Mouse (Mus musculus): ENCODE results near the gene Ppp1cb. TPM values are rescaled to one million over a fixed set of nuclear protein-coding genes. Genes with fewer than 3 reads are reported as not detected.

The Ppp1cb gene
- polyA plus RNA-seq, 1 experiment from 2014 or later, result 186 TPM

DNA sequence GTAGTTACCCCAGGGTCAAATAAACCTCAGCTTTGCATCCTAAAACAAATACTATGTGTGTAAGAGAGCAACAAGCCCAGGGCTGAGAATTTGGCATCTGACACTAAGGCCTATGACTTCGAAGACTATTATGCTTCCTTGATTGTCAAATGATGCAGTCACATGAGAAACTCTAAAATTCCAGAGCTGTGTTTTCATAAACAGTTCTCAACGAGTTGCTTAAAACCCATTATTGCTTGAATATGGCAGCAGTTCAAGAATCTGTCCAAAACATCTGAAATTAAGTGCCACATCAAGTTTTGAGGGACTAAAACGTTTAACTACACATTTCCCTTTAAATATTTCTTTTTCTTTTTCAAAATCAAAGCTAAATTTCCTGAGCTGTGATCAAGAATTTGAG lies 50.1 kb downstream of the Ppp1cb start:
- H3K4me3 ChIP-seq, result no peak overlapping the region
- 0 out of 2 replicates have a peak, but pooled peaks cover 3% of the 10 kb centered on the region for H3K36me3 ChIP-seq
- no peaks in the 10 kb centered on the region for H3K4me1 ChIP-seq
- no peak overlapping the region for H3K27ac ChIP-seq
- WGBS, result 39% methylated on average over 3 of the region's 3 CpGs
- no peaks in the 10 kb centered on the region for H3K27me3 ChIP-seq
- ATAC-seq (ENCODE audit: borderline replicate concordance, extremely low read depth, low FRiP score, low TSS enrichment), result no peak
- H3K4me2 ChIP-seq, result no peak overlapping the region
- H3K9ac ChIP-seq, result no peak overlapping the region
- no peaks in the 10 kb centered on the region for H3K9me3 ChIP-seq

DNA sequence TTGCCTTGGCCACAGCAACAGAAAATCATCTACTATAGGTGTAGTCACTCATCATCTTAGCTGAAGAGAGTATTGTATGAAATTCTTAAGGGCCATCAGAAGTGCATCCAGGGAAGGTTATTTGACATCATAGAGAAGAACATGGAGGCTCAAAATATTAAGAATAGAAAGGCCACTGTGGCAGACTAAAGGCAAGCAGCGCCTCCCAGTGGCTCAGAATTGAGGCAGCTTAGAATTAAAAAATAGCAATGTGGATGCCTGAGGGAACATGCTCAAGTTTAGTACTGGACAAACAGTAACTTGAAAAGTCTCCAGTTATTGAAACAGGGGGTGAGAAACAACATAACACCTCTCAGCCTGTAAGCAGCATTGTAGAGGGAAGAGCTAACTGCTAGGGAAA lies 61.7 kb downstream of the Ppp1cb start:
- no peak overlapping the region for H3K4me2 ChIP-seq
- H3K36me3 ChIP-seq, result no peaks in the 10 kb centered on the region
- WGBS, result 51% methylated on average over 1 of the region's 1 CpGs
- H3K9ac ChIP-seq, result no peak overlapping the region
- H3K27ac ChIP-seq, result no peak overlapping the region
- H3K9me3 ChIP-seq, result no peaks in the 10 kb centered on the region
- H3K4me3 ChIP-seq, result no peak overlapping the region
- ATAC-seq (ENCODE audit: borderline replicate concordance, extremely low read depth, low FRiP score, low TSS enrichment), result no peak
- no peaks in the 10 kb centered on the region for H3K27me3 ChIP-seq
- no peaks in the 10 kb centered on the region for H3K4me1 ChIP-seq

DNA sequence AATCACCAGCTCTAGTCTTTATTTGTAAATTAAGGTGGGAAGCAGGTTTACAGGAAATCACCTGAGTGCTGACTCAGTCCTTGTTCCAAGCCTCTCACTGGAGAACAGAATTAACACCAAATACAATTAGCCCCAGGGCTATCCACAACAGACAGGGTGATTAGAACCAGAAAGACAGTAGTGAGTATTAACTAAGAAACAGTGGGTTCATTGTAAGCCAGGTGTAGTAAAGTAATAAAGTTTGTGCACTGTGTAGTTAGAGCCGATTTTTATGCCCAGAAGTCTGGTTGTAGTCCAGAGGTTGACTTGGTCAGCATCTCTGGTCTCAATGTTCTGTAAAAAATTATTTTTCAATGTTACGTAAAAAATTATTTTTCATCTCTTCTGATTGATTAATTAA lies 90.8 kb downstream of the Ppp1cb start:
- Histone ChIP-seq H3K36me3 (no peaks in the 10 kb centered on the region), H3K4me3 (no peak overlapping the region), H3K9ac (no peak overlapping the region), H3K9me3 (no peaks in the 10 kb centered on the region), H3K27ac (no peak overlapping the region), H3K4me1 (no peaks in the 10 kb centered on the region), H3K4me2 (no peak overlapping the region), H3K27me3 (no peaks in the 10 kb centered on the region)
- ATAC-seq (ENCODE audit: borderline replicate concordance, extremely low read depth, low FRiP score, low TSS enrichment), result no peak
- 83% methylated on average over 2 of the region's 2 CpGs for WGBS

DNA sequence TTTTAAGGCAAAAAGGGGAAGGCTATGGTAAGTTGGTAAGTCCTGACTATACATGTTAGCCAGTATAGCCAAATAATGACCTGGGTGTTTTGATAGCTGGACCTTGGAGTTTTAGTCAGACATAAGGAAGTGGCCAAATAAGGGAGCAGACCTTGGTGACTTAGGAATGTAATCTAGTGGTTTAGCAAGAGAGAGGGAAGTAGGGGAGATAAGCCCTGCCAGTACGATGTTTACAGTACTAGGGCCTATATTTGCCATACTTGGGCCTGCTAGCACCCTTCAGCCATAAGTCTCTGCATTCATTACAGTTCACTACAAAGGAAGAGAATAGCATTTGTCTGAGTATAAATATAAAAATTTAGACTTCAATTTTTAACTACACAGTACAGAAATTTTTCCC lies 106.1 kb downstream of the Ppp1cb start:
- Histone ChIP-seq H3K4me1 (no peaks in the 10 kb centered on the region), H3K4me2 (no peak overlapping the region), H3K9ac (no peak overlapping the region), H3K36me3 (no peaks in the 10 kb centered on the region), H3K4me3 (no peak overlapping the region), H3K27me3 (no peaks in the 10 kb centered on the region), H3K9me3 (no peaks in the 10 kb centered on the region), H3K27ac (no peak overlapping the region)
- no peak for ATAC-seq (ENCODE audit: borderline replicate concordance, extremely low read depth, low FRiP score, low TSS enrichment)
- 12% methylated on average over 1 of the region's 1 CpGs for WGBS

Other genes with a start within 250 kb of the Ppp1cb start
- gene Plb1, start 226.1 kb upstream of the Ppp1cb start, polyA plus RNA-seq (2015; fragmentation: Nextera tagmentation; extraction: Ambion mirVana), result 16.3 and 16.9 TPM in 2 replicates
- 38.5 and 38.7 TPM in 2 replicates for gene Yes1, start 152.3 kb downstream of the Ppp1cb start, polyA plus RNA-seq (2015; fragmentation: Nextera tagmentation; extraction: Ambion mirVana)